Mouse (Mus musculus) lung, adult 2 months (tissue): Measurements from ENCODE around the gene Slc25a18.

Experiments used
- CTCF ChIP-seq: fragments of 200-500 bp; IDR thresholded peaks from 2 replicates; pipeline ENCODE4 v1.5.1; 2011; ENCODE audit warnings: mild to moderate bottlenecking, low read length, control low read depth; ENCODE audit not compliant: insufficient read depth
- POLR2A ChIP-seq: fragments of 200-500 bp; IDR thresholded peaks from 2 replicates; pipeline ENCODE4 v1.6.1; 2011; ENCODE audit warnings: low read depth, mild to moderate bottlenecking, control low read depth, low read length, borderline replicate concordance; ENCODE audit errors: extremely low read depth

- no peak for TF ChIP-seq CTCF
- TF ChIP-seq POLR2A, result no peak
Observed at GRCm38 (mm10) chr6:120736011-120736410, 37.4 kb upstream of the Slc25a18 start.
